Mouse (Mus musculus) urinary bladder, postnatal 36 days (tissue): Measurements from ENCODE around the gene Gucy2c.

Experiments used
- DNase-seq, 2 experiments: peaks; one replicate each; pipeline ENCODE4 v3.0.0; 2022; ENCODE audit warnings: low spot score in 2 of 2, mixed read lengths in 1 of 2

Gene Gucy2c

DNA sequence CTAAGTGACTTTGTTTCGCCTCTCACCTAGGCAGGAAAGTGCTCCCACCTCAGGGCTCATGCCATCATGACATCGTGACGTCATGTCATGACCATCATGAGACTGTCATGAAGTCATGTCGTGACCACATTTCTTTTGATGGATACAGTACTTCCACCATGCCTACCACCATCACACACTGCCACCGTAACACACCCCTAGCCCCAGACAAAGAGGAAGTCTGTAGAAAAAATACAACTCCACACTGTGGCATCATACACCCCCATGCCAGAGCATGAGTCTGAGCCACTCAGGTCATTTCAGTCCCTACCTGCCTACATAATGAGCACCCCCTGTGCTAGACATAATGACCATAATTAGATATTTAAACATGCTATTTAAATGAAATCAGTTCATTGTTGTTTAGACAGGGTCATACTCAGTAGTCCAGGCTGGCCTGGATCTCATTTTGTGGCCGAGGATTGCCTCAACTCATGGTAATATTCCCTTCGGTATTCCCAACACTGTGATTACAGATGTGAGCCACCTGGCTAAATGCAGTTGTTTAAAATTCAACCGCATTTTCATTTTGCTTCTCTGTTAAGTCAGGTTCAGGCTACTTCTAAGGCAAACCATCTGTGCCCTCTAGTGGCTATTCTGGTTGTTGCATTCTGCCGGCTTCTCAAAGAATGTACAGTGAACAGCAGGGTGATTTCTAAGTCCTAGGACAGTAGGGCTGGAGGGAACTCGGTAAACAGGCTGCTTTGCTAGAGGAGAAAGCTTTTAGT is 39.0 kb downstream of the Gucy2c start:
- peak; percentile 76 to 77 for DNase-seq

DNA sequence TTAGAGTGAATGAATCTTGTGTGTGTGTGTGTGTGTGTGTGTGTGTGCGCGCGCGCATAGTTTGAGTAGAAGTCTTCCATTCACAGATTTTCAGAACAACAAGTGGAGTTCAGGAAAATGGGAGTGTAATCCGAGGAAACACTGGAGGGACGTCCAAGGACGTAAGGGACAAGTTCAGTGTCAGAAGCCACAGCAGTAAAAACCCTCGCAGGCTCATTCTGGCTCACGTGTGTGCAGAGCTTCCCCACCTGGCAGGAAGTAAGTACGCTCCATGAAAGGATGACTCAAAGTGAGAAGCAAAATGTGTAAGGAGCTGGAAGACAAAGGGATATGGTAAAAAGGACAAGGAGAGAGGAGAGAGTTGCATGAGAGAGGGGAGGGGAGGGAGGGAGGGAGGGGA is 40.3 kb downstream of the Gucy2c start:
- no peak for DNase-seq

DNA sequence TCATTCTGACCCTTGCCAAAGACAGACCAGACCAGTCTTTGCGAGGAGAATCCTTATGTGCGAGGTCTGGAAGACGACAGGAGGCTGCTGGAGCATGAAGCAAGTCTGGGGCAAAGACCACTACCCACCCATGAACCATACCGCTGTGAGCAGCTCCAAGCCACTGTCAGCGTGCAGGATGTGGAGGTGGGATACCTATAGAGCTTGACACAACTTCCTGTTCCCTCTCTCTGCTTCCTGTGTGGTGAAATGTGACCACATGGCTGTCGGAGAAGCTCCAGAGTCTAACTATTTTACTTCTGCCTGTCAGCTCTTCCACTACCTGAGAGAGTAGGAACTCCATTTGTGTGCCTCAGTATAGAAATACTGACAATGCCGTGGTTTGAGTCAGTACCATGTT is 45.8 kb downstream of the Gucy2c start:
- no peak for DNase-seq

DNA sequence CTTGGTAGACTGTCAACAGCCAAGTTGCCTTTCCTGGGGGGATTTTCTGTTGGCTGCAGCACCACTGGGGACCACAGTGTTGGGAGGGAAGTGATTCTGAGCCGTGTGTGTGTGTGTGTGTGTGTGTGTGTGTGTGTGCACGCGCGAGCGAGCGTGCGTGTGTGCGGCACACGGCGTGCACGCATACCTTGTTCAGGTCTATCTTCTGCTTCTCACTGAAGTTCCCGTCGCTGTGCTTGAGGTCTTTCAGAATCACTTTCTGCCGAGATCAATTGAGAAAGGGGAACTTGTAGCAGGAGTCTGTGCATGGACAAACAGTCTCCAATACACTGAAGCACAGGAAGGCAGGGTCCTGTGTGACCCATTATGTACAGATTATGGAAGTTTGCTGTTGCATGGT is 53.4 kb downstream of the Gucy2c start:
- no peak for DNase-seq

DNA sequence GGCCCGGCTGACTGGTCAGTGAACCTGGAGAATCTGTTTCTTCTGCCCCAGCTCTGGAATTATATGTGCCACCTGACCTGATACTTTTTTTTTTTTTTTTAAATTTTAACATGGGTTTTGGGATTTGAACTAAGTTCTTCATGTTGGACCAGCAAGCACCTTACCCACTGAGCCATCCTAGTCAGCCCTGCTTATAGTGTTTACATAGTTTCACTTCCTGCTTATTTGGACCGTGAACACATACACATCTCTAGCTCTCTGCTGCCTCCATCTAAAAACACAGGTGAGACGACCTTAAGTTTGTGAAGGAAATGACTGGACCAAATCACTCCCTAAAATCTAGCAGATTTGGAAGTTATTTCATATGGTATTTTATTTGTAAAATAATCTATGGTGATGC is 58.4 kb downstream of the Gucy2c start:
- DNase-seq, result no peak

DNA sequence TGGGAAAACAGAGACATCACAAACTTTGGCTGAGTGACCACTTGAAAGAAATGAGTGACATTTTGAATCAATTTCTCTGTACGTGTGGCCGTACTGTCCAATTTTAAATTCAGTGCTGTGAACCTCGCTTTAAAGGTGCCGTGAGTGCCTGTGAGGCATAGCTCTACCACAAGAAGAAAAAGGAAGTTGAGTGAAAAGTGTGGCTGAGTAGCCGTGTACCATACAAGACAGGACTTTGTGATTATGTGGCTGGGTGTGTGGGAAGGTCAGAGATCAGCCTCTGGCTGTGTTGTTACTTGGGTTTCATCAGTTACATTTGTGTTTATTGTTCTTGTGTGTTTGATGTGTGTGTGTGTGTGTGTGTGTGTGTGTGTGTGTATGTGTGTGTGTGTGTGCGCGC is 59.0 kb downstream of the Gucy2c start:
- no peak for DNase-seq

DNA sequence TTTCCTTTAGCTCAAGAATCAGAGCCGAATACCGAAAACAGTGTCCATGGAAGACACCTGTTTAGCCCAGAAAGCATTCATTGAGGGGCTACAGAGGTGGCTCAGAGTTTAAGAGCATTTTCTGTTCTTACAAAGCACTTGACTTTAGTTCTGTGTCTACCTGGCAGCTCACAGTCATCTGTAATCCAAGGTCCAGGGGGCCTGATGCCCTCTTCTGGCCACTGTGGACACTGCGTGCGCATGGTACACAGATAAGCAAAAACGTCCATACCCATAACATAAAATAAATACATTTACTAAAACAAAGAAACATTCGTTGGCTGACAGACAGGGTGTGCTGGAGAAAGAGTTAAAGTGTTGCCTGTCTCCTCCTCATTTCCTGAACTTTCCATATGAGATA is 59.6 kb downstream of the Gucy2c start:
- DNase-seq, result peak; percentile 42 to 60

DNA sequence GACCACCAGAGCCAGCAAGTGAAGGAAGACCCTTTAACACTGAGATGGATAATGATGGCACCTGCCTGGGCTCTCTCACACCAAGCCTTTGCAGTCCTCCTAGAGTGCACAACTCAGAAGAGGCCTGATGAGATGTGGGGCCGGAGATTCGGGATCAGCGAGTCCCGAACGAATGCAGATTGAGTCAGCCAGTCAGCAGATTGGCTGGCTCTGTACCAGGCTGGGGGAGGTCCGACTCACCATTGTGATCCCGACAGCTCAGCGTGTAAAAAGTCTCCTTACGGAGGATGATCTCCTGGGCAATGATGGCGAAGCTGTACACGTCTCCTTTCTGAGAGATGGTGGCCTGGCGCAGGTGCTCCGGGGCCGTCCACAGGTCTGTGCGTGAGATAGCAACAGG is 61.1 kb downstream of the Gucy2c start:
- no peak for DNase-seq

DNA sequence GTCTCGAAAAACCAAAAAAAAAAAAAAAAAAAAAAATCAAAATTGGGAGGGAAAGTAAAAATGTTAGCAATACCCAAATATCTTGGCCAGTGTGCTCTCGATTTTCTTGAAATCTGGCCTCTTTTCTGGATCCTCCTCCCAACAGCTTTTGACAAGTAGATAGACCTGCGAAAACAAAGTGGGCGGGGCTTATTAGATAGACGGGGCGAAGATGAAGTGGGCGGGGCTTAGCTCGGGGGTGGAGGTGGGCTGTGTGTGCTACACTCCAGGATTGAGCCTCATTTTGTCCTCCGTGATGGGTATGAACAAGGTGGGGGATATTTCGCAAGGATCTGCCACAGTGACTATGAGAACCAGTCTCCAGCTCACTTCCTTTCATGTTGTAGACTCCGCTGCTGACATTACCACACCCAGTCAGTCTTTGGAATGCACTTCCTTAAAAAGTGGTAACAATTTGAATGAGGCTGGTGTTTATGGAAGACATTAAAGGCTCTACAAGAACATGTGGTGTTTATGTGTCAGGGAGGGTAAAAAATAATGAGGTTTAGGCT is 65.6 kb downstream of the Gucy2c start:
- no peak for DNase-seq

DNA sequence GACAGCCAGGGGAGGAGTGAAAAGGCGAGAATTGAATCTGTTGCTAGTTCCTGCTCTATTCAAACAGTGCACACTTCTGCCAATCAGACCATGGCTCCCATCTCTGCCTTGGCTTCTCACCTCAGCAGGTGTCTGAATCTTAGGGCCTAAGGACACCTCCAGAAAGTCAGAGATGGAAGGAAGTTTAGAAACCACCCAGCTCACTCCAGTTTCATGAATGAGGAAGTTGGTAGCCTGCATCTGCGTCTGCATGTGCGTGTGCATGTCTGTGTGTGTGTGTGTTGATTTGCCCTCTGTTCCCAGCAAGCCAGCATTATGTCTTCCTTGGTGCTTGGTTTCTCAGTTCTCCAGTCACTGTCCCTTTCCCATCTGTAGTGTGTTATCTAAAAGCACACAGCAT is 67.5 kb downstream of the Gucy2c start:
- no peak for DNase-seq

DNA sequence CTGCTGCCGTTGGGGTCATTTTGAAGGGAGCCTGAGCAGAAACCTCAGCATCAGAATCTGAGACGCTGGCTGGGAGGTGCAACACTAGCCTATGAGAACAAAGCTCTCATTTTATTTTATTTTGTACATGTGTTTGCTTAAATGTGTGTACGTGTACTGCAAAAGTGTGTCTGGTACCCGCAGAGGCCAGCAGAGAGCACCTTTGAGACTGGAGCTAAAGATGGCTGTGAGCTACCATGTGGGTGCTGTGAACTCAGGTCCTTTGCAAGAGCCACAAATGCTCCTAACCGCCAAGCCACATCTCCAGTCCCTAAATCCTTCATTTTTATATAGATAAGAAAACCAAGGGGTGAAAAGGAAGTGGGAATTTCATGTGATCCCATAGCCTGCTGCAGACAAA is 71.2 kb downstream of the Gucy2c start:
- no peak for DNase-seq

DNA sequence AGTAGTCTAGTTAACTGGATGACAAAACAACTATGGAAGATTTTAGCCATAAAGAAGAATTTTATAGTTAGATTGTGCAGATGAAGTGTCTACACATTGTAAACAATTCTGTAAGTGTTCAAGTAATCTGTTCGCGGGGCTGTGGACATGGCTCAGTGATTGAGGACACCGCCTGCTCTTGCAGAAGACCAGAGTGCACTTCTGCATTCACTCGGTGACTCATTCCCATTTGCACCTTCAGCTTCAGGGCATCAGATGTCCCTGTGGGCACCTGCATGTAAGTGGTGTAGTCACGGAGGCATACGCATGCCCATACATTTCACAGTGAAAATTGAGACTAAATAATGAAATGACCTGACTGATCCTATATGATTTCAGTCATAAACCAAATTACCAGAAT is 73.0 kb downstream of the Gucy2c start:
- DNase-seq, result no peak

DNA sequence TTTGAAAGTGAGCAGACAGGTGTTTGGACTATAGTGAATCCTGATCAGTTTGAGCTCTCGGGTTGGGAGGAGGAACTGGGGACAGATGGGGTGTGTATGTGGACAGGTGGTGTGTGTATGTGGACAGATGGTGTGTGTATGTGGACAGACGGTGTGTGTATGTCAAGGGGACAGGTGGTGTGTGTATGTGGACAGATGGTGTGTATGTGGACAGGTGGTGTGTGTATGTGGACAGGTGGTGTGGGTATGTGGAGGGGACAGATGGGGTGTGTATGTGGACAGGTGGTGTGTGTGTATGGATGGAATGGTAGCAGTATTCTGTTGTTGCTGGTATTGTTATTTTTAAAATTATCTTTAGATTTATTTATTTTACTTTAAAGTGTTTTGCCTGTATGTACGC is 79.7 kb downstream of the Gucy2c start:
- DNase-seq, result no peak

DNA sequence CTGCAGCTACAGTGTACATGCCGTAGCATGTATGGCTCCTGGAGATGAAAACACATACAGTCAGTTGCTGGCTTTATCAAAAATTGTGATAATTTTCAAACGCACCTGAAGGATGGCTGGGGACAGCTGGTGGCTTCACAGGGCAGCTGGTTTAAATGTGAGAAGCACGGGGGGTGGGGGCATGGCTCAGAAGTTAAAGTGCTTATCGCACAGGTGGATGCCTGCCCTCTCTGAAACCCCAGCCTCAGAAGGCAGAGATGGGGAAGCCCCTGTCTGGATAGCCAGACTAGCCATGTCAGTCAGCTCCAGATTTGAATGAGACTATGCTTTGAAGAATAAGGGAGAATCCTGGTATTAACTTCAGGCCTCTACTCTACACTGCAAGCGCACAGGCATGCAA is 80.4 kb downstream of the Gucy2c start:
- DNase-seq, result no peak

DNA sequence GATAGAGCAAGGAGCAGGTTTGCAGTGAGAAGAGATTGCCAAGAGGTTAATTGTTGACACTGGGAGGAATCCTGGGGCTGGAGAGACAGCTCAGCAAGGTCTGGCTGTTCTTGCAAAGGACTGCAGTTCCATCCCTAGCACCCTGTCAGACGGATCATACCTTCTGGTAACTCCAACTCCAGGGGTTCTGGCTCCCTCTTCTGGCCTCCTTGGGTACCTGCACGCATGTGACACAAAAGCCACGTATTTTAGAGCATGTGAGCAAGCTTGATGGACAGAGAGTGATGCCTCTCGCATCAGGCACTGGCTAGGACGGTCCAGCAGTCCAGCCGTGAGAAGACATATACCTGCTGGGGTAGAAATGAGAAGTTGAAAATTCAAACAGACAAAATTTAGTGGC is 90.3 kb downstream of the Gucy2c start:
- no peak for DNase-seq

DNA sequence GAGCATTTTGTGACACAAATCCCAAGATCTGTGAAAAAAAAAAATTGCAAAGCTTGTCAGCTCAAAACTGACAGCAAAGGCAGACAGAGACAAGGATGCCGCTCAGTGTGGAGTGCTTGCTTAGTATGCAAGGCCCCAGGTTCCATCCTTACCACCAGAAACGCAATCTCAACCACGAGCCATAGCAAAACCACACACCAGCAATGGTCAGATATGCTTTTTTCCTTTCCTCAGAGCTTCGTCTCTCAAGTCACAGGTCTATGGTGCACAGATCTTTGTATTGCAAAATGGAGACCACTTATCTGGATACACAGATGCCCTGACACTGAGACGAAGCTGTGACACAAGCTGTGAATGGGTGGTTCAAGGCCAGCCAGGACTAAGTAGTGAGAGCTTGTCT is 91.0 kb downstream of the Gucy2c start:
- DNase-seq, result no peak

DNA sequence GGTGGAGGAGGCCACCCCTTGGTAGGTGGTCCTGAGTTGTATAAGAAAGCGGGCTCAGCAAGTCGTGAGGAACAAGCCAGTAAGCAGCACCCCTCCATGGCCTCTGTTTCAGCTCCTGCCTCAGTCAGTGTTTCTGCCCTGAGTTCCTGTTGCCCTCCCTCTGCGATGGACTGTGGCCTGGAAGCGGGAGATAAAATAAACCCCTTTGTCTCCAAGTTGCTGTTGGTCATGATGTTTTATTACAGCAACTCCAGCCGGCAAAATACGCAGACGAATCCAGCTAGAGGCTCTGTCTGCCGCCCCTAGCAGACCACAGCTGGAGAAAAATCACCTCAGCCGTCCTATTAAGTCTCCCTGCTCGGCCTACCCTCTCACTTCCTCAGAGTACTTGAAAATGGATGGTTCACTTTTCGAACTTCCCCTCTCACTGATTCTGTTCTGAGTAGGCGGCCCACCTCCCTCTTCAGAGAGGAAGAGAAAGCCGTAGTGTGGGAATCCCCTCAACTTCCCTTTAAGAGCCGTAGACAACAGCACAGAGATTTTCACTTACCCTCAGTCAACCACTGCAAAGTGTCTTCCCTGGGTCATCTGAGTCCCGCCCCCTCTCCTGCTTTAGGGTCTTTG is 91.7 kb downstream of the Gucy2c start:
- DNase-seq, result no peak

DNA sequence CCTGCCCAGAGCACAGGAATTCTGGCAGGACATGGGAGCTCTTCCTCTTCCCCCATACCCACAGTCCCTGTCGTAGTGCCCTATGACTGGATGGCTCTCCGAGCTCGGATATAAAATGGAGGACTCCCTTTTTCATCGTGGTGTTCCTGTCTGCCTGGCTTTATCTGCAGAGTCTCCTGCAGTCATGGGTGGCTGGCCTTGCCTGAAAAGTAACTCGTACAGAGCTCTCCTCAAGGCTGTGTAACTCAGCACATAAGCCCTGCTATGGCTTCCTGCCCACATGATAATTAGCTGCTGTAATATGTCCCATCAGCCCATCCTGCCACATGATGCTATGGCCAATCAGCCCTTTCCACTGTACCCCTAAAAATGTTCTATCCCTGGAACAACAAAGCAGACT is 96.1 kb downstream of the Gucy2c start:
- DNase-seq, result no peak

DNA sequence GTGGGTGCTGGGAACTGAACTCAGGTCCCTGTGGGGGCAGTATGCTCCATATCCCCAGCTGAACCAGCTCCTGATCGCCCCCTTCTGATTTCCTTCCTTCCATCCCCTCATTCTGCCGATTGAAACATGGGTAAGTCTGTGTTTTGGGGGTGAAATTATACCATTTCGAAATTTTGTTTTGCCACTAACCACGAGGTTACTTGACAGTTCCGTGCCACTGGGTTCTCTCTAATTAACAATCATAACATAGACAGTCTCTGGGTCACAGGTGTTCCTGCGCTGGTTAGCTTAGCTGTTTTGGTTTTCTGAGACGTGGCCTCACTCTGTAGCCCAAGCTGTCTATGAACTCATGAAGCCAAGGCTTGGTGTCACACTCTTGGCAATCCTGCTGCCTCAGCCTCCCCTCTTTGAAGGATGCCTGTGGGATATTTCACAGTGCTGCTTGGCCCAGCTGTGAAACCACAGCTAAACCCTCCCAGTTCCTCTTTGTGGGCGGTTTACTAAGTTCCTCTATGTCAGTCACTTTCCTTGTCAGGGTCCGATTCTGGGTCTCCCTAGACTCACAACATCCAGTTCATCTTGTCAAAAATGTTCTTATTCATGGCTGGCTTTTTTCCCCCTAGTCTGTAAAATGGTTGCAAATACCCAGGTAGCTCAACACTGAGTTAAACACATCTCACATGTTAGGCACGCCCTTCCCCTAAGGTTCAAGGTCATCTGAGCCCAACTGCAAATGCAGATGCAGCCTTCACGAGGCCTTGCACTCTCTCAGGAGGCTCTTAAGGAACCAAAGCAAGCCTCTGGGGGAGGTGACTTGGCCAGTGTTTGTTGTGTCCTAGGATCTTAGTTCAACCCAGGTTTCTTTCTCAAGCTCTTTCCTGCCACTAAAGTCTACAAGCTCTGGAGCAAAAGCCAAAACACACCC is 97.9 kb downstream of the Gucy2c start:
- no peak for DNase-seq

DNA sequence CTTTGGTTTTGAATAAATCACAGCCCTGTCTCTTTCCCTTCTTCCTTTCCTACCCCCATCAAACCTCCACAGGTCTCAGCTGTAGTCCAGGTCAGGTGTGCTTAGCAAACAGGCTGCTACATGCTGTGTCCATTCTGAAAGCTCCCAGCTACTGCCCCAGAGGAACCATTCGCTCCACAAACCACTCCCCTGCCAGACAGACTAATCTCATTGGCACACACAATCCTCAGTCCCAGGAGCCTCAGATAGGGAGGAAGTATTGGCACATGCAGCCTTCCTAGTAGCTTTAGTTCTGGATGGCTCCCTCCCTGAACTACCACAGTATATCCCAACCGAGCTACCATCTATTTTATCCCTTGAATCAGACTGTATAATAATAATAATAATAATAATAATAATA is 102.2 kb downstream of the Gucy2c start:
- DNase-seq, result no peak

DNA sequence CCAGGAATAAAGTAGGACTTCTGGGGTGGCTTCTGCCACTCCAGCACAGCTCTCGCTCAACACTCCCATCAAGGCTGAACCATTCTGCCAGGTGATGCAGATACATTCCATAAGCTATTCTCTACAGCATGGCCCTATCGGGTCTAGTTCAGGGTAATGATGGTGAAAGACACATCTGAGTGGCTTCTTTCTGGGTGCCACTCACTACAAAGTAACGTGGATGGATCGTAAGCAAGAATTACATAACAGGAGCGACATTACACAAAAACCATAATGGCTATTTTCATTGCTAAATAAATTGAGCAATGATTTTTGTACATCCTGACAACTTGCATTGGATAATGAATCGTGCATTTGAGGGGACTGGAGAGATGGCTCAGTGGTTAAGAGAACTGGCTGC is 106.6 kb downstream of the Gucy2c start:
- DNase-seq, result no peak

DNA sequence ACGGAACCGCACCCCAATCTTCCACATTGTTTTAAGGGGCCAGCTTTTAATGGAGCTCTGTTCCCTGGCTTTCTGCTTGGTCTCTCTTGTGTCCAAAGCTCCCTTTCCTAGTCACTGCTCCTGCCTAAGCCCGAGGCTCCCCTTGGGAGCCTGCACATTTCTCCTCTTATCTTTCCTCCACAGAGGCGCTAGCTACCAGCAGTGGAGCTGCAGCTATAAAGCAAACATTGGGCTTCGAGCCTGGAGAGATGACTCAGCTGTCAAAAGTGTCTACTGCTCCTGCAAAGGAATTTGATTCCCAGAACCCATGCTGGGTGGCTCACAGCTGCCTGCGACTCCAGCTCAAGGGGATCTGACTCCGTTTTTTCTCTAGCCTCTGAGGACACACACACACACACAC is 109.1 kb downstream of the Gucy2c start:
- peak; percentile 28 to 49 for DNase-seq
